12 mouse cellular contexts compared by ENCODE assay signal in the genomic region with DNA sequence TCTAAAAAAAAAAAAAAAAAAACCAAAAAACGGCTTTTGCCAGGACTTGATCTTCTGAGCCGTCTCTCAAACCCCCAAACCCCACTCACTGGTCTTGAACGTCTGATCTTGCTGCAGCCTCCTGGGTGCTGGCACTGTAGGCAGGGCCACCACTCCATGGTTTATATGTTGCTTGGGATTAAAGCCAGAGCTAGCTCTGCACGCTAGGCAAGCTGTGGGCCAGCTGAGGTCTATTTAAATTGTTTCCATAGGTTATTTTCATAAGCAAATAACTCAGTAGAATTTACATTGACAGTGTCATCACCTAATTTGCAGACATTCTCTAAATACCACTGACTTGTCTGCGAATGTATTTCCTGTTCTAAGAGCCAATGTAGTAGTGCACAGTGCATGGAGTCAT.
"Had no signal": no experiment of that assay in that cellular context is flagged by ENCODE, and none has a peak within 500 bp of the region (broad histone marks: within the 10 kb centered on the region; RNA-seq: fewer than 3 reads in every experiment).

No protein-coding gene starts in this region.

- H3K4me2 ChIP-seq: limb, embryonic 12.5 days; liver, embryonic 13.5 days; midbrain, embryonic 13.5 days had no signal

- H3K4me3 ChIP-seq: limb, embryonic 12.5 days; liver, embryonic 13.5 days; midbrain, embryonic 13.5 days had no signal

- ATAC-seq: intestine, postnatal 0 days; liver, postnatal 0 days; midbrain, embryonic 13.5 days had no signal

- DNase-seq: kidney, postnatal 10 days; kidney, postnatal 4 days; liver; liver, embryonic 13.5 days; liver, postnatal 0 days; lung, postnatal 14 days; right cerebral cortex, adult 18-20 months; right cerebral cortex, postnatal 25 days; thymus, postnatal 36 days had no signal

- H3K9me3 ChIP-seq: limb, embryonic 12.5 days; liver, embryonic 13.5 days; midbrain, embryonic 13.5 days had no signal

- H3K27ac ChIP-seq: limb, embryonic 12.5 days; liver, embryonic 13.5 days; midbrain, embryonic 13.5 days had no signal

- H3K9ac ChIP-seq: limb, embryonic 12.5 days; liver, embryonic 13.5 days; liver, postnatal 0 days; midbrain, embryonic 13.5 days had no signal

- H3K36me3 ChIP-seq: limb, embryonic 12.5 days; liver, embryonic 13.5 days; midbrain, embryonic 13.5 days had no signal
